Mouse (Mus musculus) gastrocnemius, postnatal 10 days (tissue): ENCODE data around the gene Meis2. TPM values are rescaled to one million over a fixed set of nuclear protein-coding genes. Genes with fewer than 3 reads are reported as not detected.

Experiments
- DNase-seq: peaks from one replicate; pipeline ENCODE4 v3.0.0; 2021; ENCODE audit warnings: mixed read lengths
- total RNA-seq, 2 experiments: library from RNA; stranded (reverse); gene quantifications; 2 replicates each; pipeline ENCODE4 v1.2.3; 2021

The Meis2 gene
- total RNA-seq, 2 experiments from 2014 or later = 4.0 to 5.2 TPM

- no peak for DNase-seq
Observed at GRCm38 (mm10) chr2:115856401-115857073, 209.1 kb downstream of the Meis2 start.

DNA sequence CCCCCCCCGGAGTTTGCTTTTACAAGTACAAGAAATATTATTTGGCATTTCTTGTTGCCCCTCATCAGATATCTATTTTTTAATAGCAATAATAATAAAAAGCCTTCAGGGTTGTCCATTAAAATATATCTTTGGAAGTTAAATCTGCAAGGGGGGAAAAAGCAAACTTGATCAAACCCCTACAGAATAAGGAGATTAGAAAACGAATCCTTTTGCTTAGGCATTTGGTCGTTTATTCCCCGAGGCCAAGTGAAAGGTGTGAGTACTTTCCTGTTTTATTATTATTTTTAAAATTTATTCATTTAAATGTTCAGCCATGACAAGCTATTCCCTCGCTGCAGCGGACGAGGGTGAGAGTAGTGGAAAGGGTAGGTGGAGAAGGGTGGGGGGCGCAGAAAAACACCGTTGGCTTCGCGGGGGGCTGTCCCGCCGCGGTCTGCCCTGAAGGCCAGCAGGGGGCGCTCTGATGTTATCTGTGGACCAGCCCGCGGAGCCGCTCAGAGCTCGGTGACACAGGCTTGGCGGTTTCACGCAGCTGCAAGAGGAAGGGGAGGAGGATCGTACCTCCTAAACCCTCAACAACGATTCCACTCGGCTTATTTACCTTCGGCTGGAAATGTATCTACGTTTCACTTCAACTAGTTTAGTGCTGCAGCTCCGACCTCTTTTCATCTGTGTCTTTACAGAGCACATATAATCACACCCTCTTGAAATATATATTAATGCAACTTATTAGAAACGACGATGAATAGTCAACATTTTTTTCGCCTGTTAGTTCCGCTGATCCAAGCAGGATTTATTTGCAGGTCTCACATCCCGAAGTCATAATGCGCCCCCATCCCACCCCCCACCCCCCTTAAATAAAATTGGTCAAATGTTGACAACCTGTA, 209.9 kb downstream of the Meis2 start:
- peak; percentile 88 for DNase-seq

GRCm38 (mm10) chr2:115854828-115855311, 210.8 kb downstream of the Meis2 start:
- DNase-seq = no peak

DNA sequence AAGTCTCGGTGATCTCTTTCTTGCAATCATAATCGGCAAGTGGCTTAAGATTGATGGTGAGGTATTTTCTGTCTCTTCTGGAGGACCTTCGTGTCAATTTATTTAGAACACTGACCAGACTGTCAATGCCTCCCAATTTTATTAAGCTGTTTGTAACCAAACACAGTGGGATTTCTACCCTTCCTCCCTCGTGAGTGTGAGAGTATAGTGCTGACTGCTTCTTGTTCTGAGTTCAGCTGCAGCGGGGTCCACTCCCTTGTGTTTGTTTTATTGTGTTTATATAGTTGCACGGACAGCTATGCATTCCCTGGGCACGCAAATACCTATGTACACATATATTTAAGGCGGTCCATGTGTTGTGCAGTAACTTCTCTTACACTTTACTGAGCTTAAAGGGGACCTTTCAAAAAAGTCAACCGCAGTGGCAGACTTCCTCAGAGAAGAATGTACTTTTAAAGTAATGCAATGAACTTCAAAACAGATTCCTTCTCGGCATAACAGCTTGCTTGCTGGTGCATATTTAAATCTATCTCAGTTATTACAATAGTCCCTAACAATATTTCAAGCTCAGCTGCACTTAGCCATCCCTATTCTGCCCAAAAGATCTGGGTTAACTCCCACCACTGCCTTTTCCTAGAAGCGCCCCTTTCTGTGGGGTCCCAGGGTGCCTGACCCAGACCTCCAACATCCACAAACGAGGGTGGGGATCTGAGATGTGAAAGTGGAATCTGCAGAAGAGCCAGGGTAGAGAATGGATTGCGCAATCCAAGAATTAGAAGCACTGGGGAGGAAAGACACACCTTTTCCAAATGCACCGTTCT, 211.4 kb downstream of the Meis2 start:
- no peak for DNase-seq

DNA sequence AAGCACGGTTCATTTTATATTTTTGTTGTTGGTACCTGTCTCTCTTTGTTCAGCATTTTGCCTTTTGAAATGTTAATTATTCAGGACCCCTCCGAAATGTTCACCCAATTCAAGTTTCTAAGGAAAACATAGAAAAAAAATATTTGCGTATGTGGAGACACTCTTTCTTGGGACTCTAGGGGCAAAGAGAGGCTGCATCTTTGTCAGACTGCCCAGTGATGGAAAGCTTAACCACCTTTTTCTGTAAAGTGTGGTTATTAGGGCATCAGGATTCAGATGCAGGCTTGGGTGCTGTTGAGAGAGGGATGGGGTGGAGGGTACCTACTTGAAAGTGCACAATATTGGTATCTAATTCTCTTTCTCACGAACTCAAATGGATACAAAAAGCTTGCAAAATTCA, 212.4 kb downstream of the Meis2 start:
- DNase-seq = no peak

GRCm38 (mm10) chr2:115852615-115853014, 213.0 kb downstream of the Meis2 start:
- DNase-seq = peak; percentile 49

DNA sequence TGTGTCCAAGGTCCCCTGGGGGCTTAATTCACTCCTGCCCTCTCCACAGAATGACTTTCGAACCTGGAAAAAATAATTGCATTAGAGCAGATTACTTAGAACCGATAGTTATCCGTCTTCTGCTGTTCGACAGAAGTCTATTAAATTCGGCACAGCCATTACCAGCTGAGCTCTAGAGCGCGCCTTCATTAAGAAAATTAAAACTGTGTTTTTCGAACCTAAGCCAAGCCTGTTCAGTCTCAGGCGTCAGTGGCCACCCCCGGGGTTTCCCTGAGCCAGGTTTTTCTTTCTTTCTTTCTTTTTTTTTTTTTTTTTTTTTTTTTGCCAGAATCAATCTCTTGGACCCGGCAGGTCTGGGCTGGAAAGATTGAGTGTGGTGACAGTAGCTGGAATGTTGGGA, 213.5 kb downstream of the Meis2 start:
- no peak for DNase-seq

DNA sequence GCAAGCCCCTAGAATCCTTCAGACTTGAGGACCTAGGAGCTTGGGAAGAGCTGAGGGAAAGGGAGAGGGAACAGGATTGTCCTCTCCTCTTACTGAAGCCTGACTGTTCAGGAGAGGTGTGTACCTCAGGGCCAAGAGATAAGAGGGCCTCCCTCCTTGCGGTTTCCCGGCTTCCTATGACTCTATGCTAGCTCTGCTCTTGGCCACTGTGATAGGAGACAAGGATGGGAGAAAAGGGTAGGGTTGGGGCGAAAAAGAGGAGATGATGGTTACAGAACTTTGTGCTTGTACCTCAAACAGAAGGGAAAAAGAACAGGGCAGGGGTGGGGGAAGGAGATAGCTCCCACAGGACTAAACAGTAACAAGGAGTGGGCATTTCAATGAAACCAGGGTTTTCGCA, 214.7 kb downstream of the Meis2 start:
- no peak for DNase-seq

DNA sequence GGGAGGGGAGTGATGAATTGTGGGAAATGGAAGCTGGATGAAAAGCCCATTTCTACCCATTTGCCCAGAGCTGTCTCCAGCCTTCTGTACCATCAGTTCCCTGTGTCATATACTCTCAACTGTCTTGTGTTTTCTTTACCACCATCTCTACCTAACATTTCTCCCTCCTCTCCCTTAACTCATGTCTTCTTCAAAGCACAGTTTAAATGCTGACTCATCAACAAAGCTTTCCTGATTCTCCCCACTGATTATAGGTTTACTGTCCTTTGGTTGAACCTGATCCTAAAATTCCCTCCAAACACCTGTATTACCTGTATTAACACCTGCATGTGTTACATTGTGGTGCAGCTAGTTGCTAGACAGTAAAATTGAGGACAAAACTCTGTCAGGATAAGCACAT, 222.8 kb downstream of the Meis2 start:
- DNase-seq = no peak

DNA sequence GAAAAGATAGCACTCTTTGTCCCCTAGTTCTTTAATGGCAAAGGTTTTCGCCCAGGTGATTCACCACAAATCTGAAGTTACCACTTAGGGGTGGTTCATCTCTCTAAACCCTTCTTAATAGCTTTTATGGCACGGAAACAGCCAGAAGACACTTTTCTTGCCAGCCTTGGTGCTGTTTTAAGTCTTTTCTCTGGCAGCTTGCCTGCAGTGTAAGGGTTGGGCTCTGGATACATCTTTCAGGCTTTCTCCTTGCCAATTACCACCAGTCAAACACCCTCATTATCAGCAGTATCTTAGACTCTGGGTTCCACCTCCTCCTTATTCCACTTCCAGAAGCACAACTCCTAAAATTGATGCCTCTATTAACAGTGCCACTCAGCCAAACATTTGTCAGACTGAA, 229.6 kb downstream of the Meis2 start:
- DNase-seq = no peak

GRCm38 (mm10) chr2:115822361-115822760, 243.3 kb downstream of the Meis2 start:
- DNase-seq = no peak

DNA sequence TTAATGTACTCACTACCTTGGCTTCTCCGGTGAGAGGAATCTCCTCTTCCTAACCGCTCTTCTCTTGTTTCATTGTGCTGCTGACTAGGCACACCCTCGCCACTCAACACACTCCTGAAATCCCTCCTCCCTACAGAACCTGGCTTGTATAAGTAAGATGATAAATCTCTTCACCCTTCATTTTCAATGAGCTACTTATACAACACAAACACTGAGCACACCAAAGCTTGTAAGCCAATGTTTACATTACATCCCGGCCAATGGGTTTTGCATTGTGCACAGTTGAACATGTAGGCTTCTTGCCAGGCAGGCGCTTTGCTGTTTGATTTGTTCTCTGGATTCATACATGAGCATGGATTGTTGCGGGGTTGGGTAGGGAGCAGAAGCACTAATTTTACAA, 247.7 kb downstream of the Meis2 start:
- no peak for DNase-seq

DNA sequence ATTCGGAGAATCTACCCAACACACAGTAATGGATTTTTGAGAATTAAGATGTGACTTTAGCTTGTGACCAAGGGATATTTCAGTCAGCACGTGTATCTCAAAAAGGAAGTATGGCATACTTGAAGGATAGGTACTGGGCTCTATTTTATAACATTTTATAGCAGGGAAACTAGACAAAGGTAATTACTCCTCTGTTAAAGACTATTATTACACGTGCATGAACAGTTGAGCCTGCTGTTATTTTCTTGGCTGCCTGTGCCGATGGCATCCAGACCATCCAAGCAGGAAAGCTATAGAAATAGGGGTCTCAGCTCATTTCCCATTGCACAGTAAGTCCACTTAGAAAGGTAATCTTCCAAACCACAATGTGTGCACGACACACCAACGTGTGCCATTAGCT, 251.9 kb downstream of the Meis2 start:
- no peak for DNase-seq

GRCm38 (mm10) chr2:115813316-115813715, 252.3 kb downstream of the Meis2 start:
- DNase-seq = no peak
